Mouse (Mus musculus) neural tube, embryonic 11.5 days (tissue): ENCODE measurements around the gene Mpst. TPM values are rescaled to one million over a fixed set of nuclear protein-coding genes. Genes with fewer than 3 reads are reported as not detected.

ENCODE experiments used
- ATAC-seq: fragments of 200-750 bp; cut with Nextera tagmentation; 2 replicates; pipeline ENCODE4 v1.8.0; 2017; ENCODE audit warnings: moderate number of reproducible peaks, mild to moderate bottlenecking, moderate TSS enrichment, moderate library complexity; ENCODE audit not compliant: insufficient read depth, low FRiP score, low TSS enrichment
- DNase-seq: peaks from one replicate; pipeline ENCODE4 v3.0.0-alpha.2; 2015; ENCODE audit warnings: low spot score
- H3K27ac ChIP-seq: fragments of 300-500 bp; sonication (generic); 2 replicates; pipeline ENCODE4 v1.5.1; 2014; ENCODE audit warnings: low read depth, mild to moderate bottlenecking, low read length
- H3K27me3 ChIP-seq: fragments of 300-500 bp; sonication (generic); 2 replicates; pipeline ENCODE4 v1.6.1; 2014; ENCODE audit warnings: mild to moderate bottlenecking, low read length, mixed read lengths; ENCODE audit not compliant: control insufficient read depth, insufficient read depth
- H3K36me3 ChIP-seq: fragments of 300-500 bp; sonication (generic); 2 replicates; pipeline ENCODE4 v1.6.1; 2014; ENCODE audit warnings: mild to moderate bottlenecking, low read length, moderate library complexity, mixed read lengths; ENCODE audit not compliant: control insufficient read depth, insufficient read depth
- H3K4me1 ChIP-seq: fragments of 300-500 bp; sonication (generic); 2 replicates; pipeline ENCODE4 v1.6.1; 2014; ENCODE audit warnings: low read length, mixed read lengths; ENCODE audit not compliant: control insufficient read depth, insufficient read depth
- H3K4me2 ChIP-seq: fragments of 300-500 bp; sonication (generic); 2 replicates; pipeline ENCODE4 v1.6.1; 2014; ENCODE audit warnings: low read depth, mild to moderate bottlenecking, moderate library complexity
- H3K4me3 ChIP-seq: fragments of 300-500 bp; sonication (generic); 2 replicates; pipeline ENCODE4 v1.5.1; 2014; ENCODE audit warnings: low read depth, low read length
- H3K9ac ChIP-seq: fragments of 300-500 bp; sonication (generic); 2 replicates; pipeline ENCODE4 v1.6.1; 2014; ENCODE audit warnings: mild to moderate bottlenecking, low read length
- H3K9me3 ChIP-seq: fragments of 300-500 bp; sonication (generic); 2 replicates; pipeline ENCODE4 v1.6.1; 2016; ENCODE audit warnings: low read length; ENCODE audit not compliant: control insufficient read depth
- WGBS: fragments of 180-500 bp; shearing (Covaris S2); extraction: QIAGEN DNeasy Blood & Tissue Kit; methylation state at CpG from one replicate; pipeline ENCODE4 v1.1.7; 2014; 5-methylcytosine and 5-hydroxymethylcytosine counted together
- polyA plus RNA-seq: library from polyadenylated mRNA; unstranded; fragments of >200 nt; fragmentation: Nextera tagmentation; extraction: Ambion mirVana; gene quantifications from 2 replicates; pipeline ENCODE4 v1.2.1, GENCODE M21; 2014

Mpst gene
- polyA plus RNA-seq, 1 experiment from 2014 or later, result 1.9 TPM

- ATAC-seq (no peak), DNase-seq (no peak)
- Histone ChIP-seq H3K4me2 (no peak overlapping the region), H3K4me1 (peaks cover 7% of the 10 kb centered on the region), H3K9me3 (no peaks in the 10 kb centered on the region), H3K36me3 (no peaks in the 10 kb centered on the region), H3K27me3 (peaks cover 31% of the 10 kb centered on the region), H3K4me3 (no peak overlapping the region), H3K9ac (no peak overlapping the region), H3K27ac (no peak overlapping the region)
- 94% methylated on average over 14 of the region's 14 CpGs for WGBS
Observed at GRCm38 (mm10) chr15:78413083-78413718, 7.0 kb downstream of the Mpst start.

- no peak overlapping the region for H3K9ac ChIP-seq
- no peaks in the 10 kb centered on the region for H3K36me3 ChIP-seq
- H3K27me3 ChIP-seq, result peaks cover 27% of the 10 kb centered on the region
- no peak for DNase-seq
- no peak overlapping the region for H3K27ac ChIP-seq
- no peaks in the 10 kb centered on the region for H3K9me3 ChIP-seq
- H3K4me2 ChIP-seq, result no peak overlapping the region
- peaks cover 7% of the 10 kb centered on the region for H3K4me1 ChIP-seq
- no peak overlapping the region for H3K4me3 ChIP-seq
- no peak for ATAC-seq
- WGBS, result 50% methylated on average over 1 of the region's 1 CpGs
Observed at GRCm38 (mm10) chr15:78413719-78414117, 7.5 kb downstream of the Mpst start.

GRCm38 (mm10) chr15:78414157-78414556 lies 7.9 kb downstream of the Mpst start:
- peaks cover 22% of the 10 kb centered on the region for H3K27me3 ChIP-seq
- no peak overlapping the region for H3K27ac ChIP-seq
- H3K9ac ChIP-seq, result no peak overlapping the region
- DNase-seq (no peak), ATAC-seq (no peak)
- H3K4me1 ChIP-seq, result peaks cover 7% of the 10 kb centered on the region
- H3K4me2 ChIP-seq, result no peak overlapping the region
- no peak overlapping the region for H3K4me3 ChIP-seq
- WGBS, result 90% methylated on average over 8 of the region's 8 CpGs
- H3K9me3 ChIP-seq, result no peaks in the 10 kb centered on the region
- H3K36me3 ChIP-seq, result no peaks in the 10 kb centered on the region

- no peak for ATAC-seq
- H3K27me3 ChIP-seq, result 0 out of 2 replicates have a peak, but pooled peaks cover under 1% of the 10 kb centered on the region
- H3K36me3 ChIP-seq, result no peaks in the 10 kb centered on the region
- H3K4me3 ChIP-seq, result no peak overlapping the region
- no peaks in the 10 kb centered on the region for H3K4me1 ChIP-seq
- H3K9ac ChIP-seq, result no peak overlapping the region
- H3K27ac ChIP-seq, result no peak overlapping the region
- WGBS, result 34% methylated on average over 4 of the region's 4 CpGs
- no peak overlapping the region for H3K4me2 ChIP-seq
- DNase-seq, result no peak
- no peaks in the 10 kb centered on the region for H3K9me3 ChIP-seq
Observed at GRCm38 (mm10) chr15:78416937-78417336, 10.7 kb downstream of the Mpst start.

- Histone ChIP-seq H3K9ac (no peak overlapping the region), H3K4me1 (no peaks in the 10 kb centered on the region), H3K36me3 (no peaks in the 10 kb centered on the region), H3K4me2 (no peak overlapping the region), H3K27me3 (no peaks in the 10 kb centered on the region), H3K4me3 (no peak overlapping the region), H3K9me3 (no peaks in the 10 kb centered on the region), H3K27ac (no peak overlapping the region)
- DNase-seq (no peak), ATAC-seq (no peak)
- 88% methylated on average over 13 of the region's 13 CpGs for WGBS
Observed at GRCm38 (mm10) chr15:78420395-78420794, 14.2 kb downstream of the Mpst start.

- Histone ChIP-seq H3K27ac (no peak overlapping the region), H3K9ac (no peak overlapping the region), H3K4me3 (no peak overlapping the region), H3K9me3 (no peaks in the 10 kb centered on the region), H3K4me1 (no peaks in the 10 kb centered on the region), H3K4me2 (no peak overlapping the region), H3K36me3 (no peaks in the 10 kb centered on the region), H3K27me3 (no peaks in the 10 kb centered on the region)
- ATAC-seq (peak; percentile 31; the same call in 1 of the 2 replicates), DNase-seq (peak; percentile 83)
- 19% methylated on average over 16 of the region's 16 CpGs for WGBS
Observed at GRCm38 (mm10) chr15:78422046-78422956, 16.1 kb downstream of the Mpst start.

- H3K4me1 ChIP-seq, result peaks cover 5% of the 10 kb centered on the region; the same call in 1 of the 2 replicates
- no peak overlapping the region for H3K9ac ChIP-seq
- no peaks in the 10 kb centered on the region for H3K9me3 ChIP-seq
- no peaks in the 10 kb centered on the region for H3K36me3 ChIP-seq
- H3K27ac ChIP-seq, result no peak overlapping the region
- no peak for ATAC-seq
- H3K4me3 ChIP-seq, result no peak overlapping the region
- no peak overlapping the region for H3K4me2 ChIP-seq
- 25% methylated on average over 11 of the region's 11 CpGs for WGBS
- no peaks in the 10 kb centered on the region for H3K27me3 ChIP-seq
- DNase-seq, result no peak
Observed at GRCm38 (mm10) chr15:78424507-78424906, 18.3 kb downstream of the Mpst start.

- no peak overlapping the region for H3K4me2 ChIP-seq
- no peaks in the 10 kb centered on the region for H3K27me3 ChIP-seq
- H3K36me3 ChIP-seq, result no peaks in the 10 kb centered on the region
- no peak overlapping the region for H3K9ac ChIP-seq
- H3K27ac ChIP-seq, result no peak overlapping the region
- 64% methylated on average over 4 of the region's 4 CpGs for WGBS
- no peak overlapping the region for H3K4me3 ChIP-seq
- DNase-seq (no peak), ATAC-seq (no peak)
- H3K4me1 ChIP-seq, result peaks cover 6% of the 10 kb centered on the region; the same call in 1 of the 2 replicates
- no peaks in the 10 kb centered on the region for H3K9me3 ChIP-seq
Observed at GRCm38 (mm10) chr15:78425230-78425629, 19.0 kb downstream of the Mpst start.
